Mouse (Mus musculus) MN1 (cell line): ENCODE measurements around the gene Akt1s1.
A peak's percentile ranks its signal among the peaks of the same experiment; 100 is the strongest.

Source experiments
- DNase-seq: peaks from one replicate; pipeline ENCODE4 v3.0.0-alpha.2; 2016; ENCODE audit warnings: low spot score

Akt1s1 gene

DNA sequence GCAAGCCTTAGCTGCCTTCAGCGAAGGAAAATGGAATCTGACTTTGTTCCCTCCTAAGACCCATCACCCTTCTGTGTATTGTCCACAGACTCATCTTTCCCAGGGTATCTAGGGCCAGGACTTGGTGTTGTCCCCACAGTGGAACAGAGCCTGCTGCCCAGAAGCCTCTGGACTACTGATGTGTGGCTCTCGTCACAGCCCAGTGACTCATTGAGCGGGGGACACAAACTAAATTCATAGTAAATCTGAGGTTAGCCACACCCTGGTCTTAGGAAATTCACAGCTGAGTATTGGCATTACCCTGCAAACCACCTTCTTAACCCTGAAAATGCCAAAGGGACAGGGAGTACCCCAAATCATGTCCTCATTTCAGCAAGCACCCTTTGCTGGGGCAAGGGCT is 22.0 kb upstream of the Akt1s1 start:
- DNase-seq, result no peak

DNA sequence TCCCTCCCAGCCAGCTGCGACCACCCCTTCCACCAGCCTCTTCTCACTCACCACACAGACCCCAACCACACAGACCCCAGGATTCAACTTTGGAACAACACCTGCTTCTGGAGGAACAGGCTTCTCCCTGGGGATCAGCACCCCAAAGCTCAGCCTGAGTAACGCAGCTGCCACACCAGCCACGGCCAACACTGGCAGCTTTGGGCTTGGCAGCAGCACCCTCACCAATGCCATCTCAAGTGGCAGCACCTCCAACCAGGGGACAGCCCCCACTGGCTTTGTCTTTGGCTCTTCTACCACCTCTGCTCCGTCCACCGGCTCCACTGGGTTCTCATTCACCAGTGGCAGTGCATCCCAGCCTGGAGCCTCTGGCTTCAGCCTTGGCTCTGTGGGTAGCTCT is 20.1 kb upstream of the Akt1s1 start:
- DNase-seq, result no peak

GRCm38 (mm10) chr7:44832763-44833162 is 16.0 kb upstream of the Akt1s1 start:
- DNase-seq, result no peak

DNA sequence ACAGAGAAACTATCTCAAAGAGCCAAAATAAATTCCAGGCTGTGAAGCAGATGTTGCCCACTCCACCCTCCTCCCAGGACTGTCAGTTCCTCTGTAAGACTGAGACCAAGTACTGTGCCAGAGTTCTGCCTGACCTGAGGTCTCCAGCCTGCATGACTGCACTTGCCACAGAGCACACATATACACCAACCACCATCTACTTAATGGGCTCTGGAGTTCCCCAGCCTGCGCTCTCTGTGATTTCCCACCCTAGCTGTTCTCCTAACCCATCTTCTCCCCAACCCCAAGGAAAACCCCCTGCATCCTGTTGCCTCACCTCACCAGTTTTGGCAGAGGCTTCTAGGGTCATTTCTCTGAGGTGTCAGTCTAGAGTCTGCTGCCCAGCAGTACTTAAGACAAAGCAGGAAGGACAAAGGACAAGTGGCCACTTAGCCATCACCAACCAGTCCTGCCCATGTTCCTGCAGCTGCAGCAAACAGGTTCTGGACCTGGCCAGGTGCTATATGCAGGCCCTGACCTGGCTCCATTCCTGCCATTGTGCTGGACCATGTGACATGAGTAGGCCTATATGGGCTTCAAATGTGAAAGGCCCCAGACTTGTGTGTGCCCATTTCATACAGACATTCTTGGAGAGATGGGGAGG is 13.3 kb upstream of the Akt1s1 start:
- DNase-seq, result no peak

DNA sequence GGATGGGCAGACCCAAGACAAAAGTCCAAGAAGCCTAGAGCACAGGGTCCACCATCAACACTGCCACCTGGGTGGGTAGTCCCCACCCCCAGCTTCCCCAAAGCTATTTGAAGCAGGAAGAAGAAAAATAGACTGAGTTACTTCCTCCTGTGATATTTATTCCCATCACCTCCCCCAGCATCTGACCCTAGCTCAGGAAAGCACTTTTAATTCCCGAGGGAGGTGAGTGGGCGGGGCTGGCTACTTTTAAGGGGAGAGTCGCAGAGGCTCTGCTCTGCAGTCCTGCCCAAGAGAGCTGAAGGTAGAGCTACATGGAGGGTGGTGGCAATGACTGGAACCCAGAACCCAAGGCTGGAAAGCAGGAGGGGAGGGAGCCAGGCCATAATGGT is 12.8 kb upstream of the Akt1s1 start:
- no peak for DNase-seq

DNA sequence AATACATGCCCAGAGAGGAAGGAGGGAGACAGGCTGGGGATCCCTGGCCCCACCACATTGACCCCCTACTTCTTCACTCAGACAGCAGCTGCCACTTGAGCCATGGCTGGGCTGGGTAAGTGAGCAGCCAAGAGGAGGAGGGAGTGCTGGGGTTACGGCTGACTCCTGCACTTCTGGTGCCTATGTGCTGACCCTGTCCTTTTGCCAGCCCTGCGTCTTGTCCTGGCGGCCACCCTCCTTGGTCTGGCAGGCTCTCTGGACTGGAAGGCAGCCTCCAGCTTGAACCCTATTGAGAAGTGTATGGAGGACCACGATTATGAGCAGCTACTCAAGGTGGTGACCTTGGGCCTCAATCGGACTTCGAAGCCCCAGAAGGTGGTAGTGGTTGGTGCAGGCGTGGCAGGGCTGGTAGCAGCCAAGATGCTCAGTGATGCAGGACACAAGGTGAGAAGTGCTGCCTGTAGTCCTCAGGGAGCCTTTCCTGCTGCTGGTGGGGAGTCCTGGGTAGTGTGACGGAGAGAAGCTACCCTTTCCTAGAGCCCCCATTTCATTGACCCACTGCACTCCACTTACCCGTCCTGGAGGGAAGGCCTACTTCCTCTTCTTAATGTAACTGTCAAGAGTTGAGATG is 12.3 kb upstream of the Akt1s1 start:
- no peak for DNase-seq

- no peak for DNase-seq
Measured at GRCm38 (mm10) chr7:44838073-44838472, 10.7 kb upstream of the Akt1s1 start.

DNA sequence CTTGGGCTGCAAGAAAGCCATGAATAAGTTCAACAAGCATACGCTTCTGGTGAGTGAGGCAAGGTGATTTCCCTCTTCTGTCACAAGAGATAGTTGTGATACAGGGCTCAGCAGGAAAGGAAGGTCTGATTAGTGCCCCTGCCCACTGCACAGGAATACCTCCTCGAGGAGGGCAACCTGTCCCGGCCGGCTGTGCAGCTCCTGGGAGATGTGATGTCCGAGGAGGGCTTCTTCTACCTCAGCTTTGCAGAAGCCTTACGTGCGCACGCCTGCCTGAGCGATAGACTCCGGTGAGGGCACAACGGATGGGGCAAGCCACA is 9.7 kb upstream of the Akt1s1 start:
- DNase-seq, result no peak

- no peak for DNase-seq
Measured at GRCm38 (mm10) chr7:44839491-44840191, 9.2 kb upstream of the Akt1s1 start.

DNA sequence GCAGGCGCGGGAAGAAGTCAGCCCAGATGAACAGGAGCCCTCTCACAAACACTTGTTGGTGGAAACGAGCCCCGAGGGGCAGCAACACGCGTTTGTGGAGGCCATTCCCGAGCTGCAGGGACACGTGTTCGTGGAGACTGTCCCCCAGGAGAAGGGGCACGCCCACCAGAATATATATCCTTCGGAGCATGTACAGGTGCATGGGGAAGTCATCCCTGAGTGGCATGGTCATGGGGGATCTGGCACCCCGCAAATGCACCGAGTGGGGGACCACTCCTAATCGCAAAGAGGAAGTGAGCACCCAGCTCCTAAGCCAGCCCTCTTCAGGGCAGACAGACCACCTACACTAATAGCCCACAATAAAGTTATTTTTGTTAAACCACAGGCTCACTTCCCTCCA is 8.4 kb upstream of the Akt1s1 start:
- DNase-seq, result no peak

DNA sequence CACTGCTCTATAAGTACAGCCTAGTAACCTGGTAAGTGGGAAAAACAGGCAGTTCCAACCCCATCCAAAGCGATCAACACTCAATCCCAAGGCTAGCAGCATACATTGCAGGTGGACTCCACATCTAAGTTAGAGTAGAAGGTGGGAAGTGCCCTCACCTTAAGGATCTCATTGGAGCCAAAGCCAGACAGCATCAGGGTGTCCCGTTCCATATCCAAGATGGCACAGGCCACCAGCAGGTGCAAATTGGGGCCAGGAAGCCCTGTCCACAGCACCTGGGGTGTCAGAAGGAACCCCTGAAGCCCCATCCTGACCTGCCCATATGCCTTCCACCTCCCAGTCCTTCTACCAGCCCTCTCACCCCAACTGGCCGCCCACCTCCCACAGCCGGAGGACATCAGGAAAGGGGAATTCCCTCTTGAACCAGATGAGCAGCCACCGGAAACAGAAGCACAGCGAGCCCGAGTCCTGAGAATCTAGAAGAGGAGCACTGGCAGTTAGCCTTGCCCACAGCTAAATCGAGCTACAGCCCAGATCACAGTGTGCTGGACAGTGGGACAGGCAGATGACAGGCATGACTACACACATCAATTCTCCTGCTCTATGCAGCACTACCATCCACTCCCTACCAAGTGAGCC is 6.8 kb upstream of the Akt1s1 start:
- no peak for DNase-seq

- DNase-seq, result no peak
Measured at GRCm38 (mm10) chr7:44845006-44845405, 3.8 kb upstream of the Akt1s1 start.

- DNase-seq, result no peak
Measured at GRCm38 (mm10) chr7:44846804-44847203, 2.0 kb upstream of the Akt1s1 start.

GRCm38 (mm10) chr7:44847772-44848171 is 1.0 kb upstream of the Akt1s1 start:
- no peak for DNase-seq

GRCm38 (mm10) chr7:44849416-44850111 is 773 bp downstream of the Akt1s1 start:
- DNase-seq, result peak; percentile 89

- peak; percentile 75 for DNase-seq
Measured at GRCm38 (mm10) chr7:44850146-44850545, 1.4 kb downstream of the Akt1s1 start.

DNA sequence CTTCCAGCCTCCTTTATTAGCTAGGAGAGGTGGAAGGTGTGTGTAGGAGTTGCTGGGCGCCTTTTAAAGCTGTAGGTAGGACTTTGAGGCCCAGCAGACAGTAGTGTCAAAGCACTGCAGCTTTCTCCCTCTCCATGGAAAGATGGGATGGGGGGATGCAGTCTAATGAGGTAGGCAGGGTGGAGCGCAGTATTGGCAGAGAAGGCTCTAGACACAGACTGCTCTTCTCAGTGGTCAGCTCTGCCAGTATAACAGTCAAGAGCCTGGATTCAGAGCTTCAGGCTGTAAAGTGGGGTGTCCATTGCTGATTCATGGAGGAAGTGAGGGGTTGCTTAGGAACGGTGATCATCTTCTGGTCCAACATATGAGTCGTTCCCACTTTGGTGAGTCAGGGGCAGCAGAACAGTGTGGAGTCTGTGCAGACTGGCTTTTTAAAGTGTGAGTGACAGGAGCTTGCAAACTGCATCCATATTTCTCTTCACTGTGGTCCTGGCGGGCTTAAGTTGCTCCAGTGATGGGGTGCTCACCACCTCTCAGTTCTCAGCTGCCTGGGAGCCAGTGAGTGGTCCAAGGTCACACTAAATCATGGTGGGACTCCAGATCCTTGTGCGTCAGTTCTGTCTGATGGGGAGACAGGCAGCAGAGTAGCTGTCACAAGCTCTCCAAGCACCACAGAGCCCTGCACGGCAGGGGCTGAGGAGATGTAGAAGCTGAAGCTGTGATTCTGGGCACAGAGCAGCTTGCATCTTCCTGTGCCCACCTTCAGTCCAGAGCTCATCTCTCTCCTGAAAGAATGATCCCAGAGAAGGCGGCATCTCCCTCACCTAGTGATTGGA is 2.2 kb downstream of the Akt1s1 start:
- DNase-seq, result no peak

- no peak for DNase-seq
Measured at GRCm38 (mm10) chr7:44851625-44852234, 2.9 kb downstream of the Akt1s1 start.

DNA sequence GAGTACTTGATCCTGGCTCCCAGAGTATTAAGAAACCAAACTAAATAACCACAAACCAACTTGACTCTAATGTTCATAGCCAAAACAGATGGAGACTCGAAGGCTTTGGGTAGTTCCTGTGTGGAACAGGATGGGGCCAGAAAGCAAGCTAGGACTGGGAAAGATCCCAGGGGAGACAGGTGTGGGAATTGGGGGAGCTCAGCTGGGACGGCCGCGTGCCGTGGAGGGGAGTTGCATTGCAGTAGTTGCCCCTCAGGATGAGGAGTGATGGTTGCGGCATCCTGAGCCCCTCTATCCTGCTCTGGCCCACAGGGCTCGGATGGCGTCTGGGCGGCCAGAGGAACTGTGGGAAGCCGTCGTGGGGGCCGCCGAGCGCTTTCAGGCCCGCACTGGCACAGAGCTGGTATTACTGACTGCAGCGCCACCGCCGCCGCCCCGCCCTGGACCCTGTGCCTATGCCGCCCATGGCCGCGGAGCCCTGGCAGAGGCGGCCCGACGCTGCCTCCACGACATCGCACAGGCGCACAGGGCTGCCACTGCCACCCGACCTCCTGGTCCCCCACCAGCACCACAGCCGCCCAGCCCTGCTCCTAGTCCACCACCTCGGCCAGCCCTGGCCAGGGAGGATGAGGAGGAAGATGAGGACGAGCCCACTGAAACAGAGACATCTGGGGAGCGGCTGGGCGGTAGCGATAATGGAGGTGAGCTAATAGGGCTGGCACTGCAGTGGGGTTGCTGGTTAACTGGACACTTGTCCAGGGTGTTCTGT is 3.7 kb downstream of the Akt1s1 start:
- DNase-seq, result no peak

DNA sequence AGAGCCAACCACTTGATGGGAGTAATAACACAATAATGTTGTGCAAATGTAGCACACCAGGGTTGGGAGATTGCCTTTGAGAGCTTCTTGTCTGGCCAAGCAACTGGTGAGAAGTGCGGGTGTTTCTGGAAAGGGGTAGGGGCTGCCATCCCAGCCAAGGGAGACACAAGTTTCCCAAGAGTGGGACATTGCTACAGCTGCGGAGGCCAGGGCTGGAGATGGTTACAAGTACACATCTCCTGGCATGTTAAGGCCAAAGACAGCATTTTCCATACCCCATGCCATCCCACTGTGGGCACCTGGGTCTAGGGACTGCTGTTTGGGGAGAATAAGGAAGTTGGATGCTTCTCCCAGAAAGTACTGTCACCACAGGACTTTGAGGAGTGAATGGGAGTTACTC is 4.3 kb downstream of the Akt1s1 start:
- DNase-seq, result no peak
